20 mouse cellular contexts compared by ENCODE assay signal in the genomic region with DNA sequence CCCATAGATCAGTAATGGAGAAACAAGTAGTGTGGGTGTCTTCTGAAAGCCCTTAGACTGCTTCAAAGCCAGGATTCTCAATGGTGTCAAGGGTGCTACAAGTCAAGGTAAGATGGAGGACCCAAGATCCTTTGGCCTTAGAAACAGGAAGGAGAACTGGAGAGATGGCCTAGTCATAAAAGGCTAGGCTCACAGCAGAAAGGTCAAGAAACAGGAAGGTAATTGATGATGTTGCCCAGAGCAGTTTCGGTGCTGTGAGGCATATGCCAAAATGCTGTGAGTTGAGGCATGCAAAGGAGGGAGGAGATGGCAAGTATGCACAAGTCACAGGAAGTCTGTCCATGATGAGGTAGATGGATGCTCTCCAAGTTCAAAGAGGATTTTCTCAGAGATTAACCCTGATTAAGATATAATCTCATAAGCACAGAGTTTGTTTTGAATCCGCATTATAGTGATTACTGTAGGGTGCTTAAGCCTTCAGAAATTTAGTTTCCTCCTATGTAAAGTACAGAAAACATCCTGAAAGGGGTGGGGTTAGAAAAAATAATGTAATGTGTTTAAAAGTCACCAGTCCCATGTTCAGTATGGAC. TPM values are rescaled to one million over a fixed set of nuclear protein-coding genes. Genes with fewer than 3 reads are reported as not detected.
DNase-seq lines count a peak whose midpoint lies in the region; ATAC-seq and TF ChIP-seq lines count a peak whose summit lies in the region.
"Had no signal": no experiment of that assay in that cellular context is flagged by ENCODE, and none has a peak within 500 bp of the region (broad histone marks: within the 10 kb centered on the region; RNA-seq: fewer than 3 reads in every experiment).

No protein-coding gene starts in this region.

- no peak for TF ChIP-seq CTCF in small intestine, adult 2 months (IDR thresholded peaks at IDR 0.05; ENCODE audit: extremely low read depth, insufficient read length, insufficient replicate concordance, low read depth, low read length)

- no peak for TF ChIP-seq POLR2A in small intestine, adult 2 months (IDR thresholded peaks at IDR 0.05; ENCODE audit: low read depth, low read length)

- no peak for ATAC-seq in cerebellum, adult (ENCODE audit: insufficient number of reproducible peaks, low FRiP score, low TSS enrichment)
- ATAC-seq: forebrain, embryonic 13.5 days; forebrain, postnatal 0 days; Patski had no signal

- DNase-seq in retina, adult 2 months (ENCODE audit: low read depth, low spot score): peak; percentile 9
- no peak for DNase-seq in retina, embryonic 14.5 days (ENCODE audit: low spot score)
- DNase-seq in monocyte, adult 2 months (ENCODE audit: low read depth in 1 of 2, low spot score in 2 of 2): peak; percentile 11 to 47
- no peak for DNase-seq in spleen, postnatal 10 days (ENCODE audit: low spot score in 2 of 2)
- DNase-seq in T-cell, adult 2 months (ENCODE audit: low spot score): no peak
- DNase-seq: adrenal gland, postnatal 10 days; cerebellum, adult 11-12 months; cerebellum, adult 9-10 months; cerebellum, postnatal 25 days; forebrain, postnatal 0 days; gastrocnemius, postnatal 14 days; heart, adult 11 months; heart, postnatal 36 days had no signal

- no peaks in the 10 kb centered on the region for H3K36me3 ChIP-seq in small intestine, adult 2 months (ENCODE audit: control insufficient read depth, insufficient read depth, low read length)
- H3K36me3 ChIP-seq: embryonic facial prominence, embryonic 13.5 days; heart, embryonic 13.5 days; hindbrain, embryonic 15.5 days had no signal

- H3K27me3 ChIP-seq in small intestine, adult 2 months (ENCODE audit: control insufficient read depth, insufficient read depth, low read length): no peaks in the 10 kb centered on the region
- H3K27me3 ChIP-seq: embryonic facial prominence, embryonic 13.5 days; forebrain, embryonic 13.5 days; heart, embryonic 13.5 days; hindbrain, embryonic 15.5 days had no signal

- H3K4me1 ChIP-seq in small intestine, adult 2 months (ENCODE audit: control insufficient read depth, insufficient read depth, insufficient read length, low read length): peaks cover 24% of the 10 kb centered on the region; the same call in 1 of the 2 replicates
- H3K4me1 ChIP-seq: embryonic facial prominence, embryonic 13.5 days; forebrain, embryonic 13.5 days; heart, embryonic 13.5 days; hindbrain, embryonic 15.5 days had no signal

- no peak overlapping the region for H3K4me3 ChIP-seq in small intestine, adult 2 months (ENCODE audit: low read depth, low read length)
- H3K4me3 ChIP-seq: embryonic facial prominence, embryonic 13.5 days; forebrain, embryonic 13.5 days; heart, embryonic 13.5 days; hindbrain, embryonic 15.5 days had no signal

- WGBS in small intestine, adult 2 months: 83% methylated on average over 2 of the region's 2 CpGs

- peak overlapping the region; percentile 4; the same call in 1 of the 2 replicates for H3K27ac ChIP-seq in small intestine, adult 2 months (ENCODE audit: insufficient read depth, low read depth, low read length)
- H3K27ac ChIP-seq: embryonic facial prominence, embryonic 13.5 days; forebrain, embryonic 13.5 days; heart, embryonic 13.5 days; hindbrain, embryonic 15.5 days had no signal

RNA-seq across cellular contexts. Expression of a gene that starts 26.2 kb away (rescaled TPM):
- polyA plus RNA-seq in small intestine, adult 2 months (2012; rRNA removed): 57.5 and 122 TPM in 2 replicates

Comparison
In these comparisons a context has a peak if more than half of its experiments do, and no peak if none do; other contexts are left out.
1. DNase-seq: peak in retina, adult 2 months (single experiment) and monocyte, adult 2 months (2 of 2); none in retina, embryonic 14.5 days (single experiment), spleen, postnatal 10 days (0 of 2) and T-cell, adult 2 months (single experiment).